Mouse (Mus musculus) brain, adult 2 months (tissue): ENCODE measurements around the gene Adgrd1.
"Not testable (repeated sequence)": the region's sequence is repeated elsewhere in the genome, so short reads cannot be mapped to it uniquely, and the experiment has no call there.

Source experiments
- DNase-seq: peaks from one replicate; pipeline ENCODE4 v3.0.0; 2011; ENCODE audit warnings: low read depth, low spot score

Gene Adgrd1

GRCm38 (mm10) chr5:129093158-129093557 is 3.4 kb upstream of the Adgrd1 start:
- no peak for DNase-seq

- no peak for DNase-seq
Measured at GRCm38 (mm10) chr5:129094236-129094635, 2.3 kb upstream of the Adgrd1 start.

GRCm38 (mm10) chr5:129104043-129104442 is 7.5 kb downstream of the Adgrd1 start:
- no peak for DNase-seq

- no peak for DNase-seq
Measured at GRCm38 (mm10) chr5:129111729-129112128, 15.2 kb downstream of the Adgrd1 start.

- DNase-seq: peak; percentile 94
Measured at GRCm38 (mm10) chr5:129113741-129114476, 17.4 kb downstream of the Adgrd1 start.

GRCm38 (mm10) chr5:129116299-129116698 is 19.7 kb downstream of the Adgrd1 start:
- no peak for DNase-seq

- no peak for DNase-seq
Measured at GRCm38 (mm10) chr5:129117593-129118113, 21.1 kb downstream of the Adgrd1 start.

- DNase-seq: no peak
Measured at GRCm38 (mm10) chr5:129118523-129118922, 22.0 kb downstream of the Adgrd1 start.

- DNase-seq: no peak
Measured at GRCm38 (mm10) chr5:129119146-129119545, 22.6 kb downstream of the Adgrd1 start.

- peak; percentile 74 for DNase-seq
Measured at GRCm38 (mm10) chr5:129121654-129122285, 25.2 kb downstream of the Adgrd1 start.

GRCm38 (mm10) chr5:129122491-129122890 is 25.9 kb downstream of the Adgrd1 start:
- DNase-seq: no peak

GRCm38 (mm10) chr5:129124070-129124828 is 27.7 kb downstream of the Adgrd1 start:
- DNase-seq: peak; percentile 69

- DNase-seq: not testable (repeated sequence)
Measured at GRCm38 (mm10) chr5:129128310-129128709, 31.8 kb downstream of the Adgrd1 start.

- no peak for DNase-seq
Measured at GRCm38 (mm10) chr5:129130301-129130700, 33.8 kb downstream of the Adgrd1 start.

GRCm38 (mm10) chr5:129137405-129137804 is 40.9 kb downstream of the Adgrd1 start:
- peak; percentile 80 for DNase-seq

GRCm38 (mm10) chr5:129138576-129138975 is 42.0 kb downstream of the Adgrd1 start:
- DNase-seq: peak; percentile 86

- no peak for DNase-seq
Measured at GRCm38 (mm10) chr5:129142801-129143200, 46.3 kb downstream of the Adgrd1 start.

- DNase-seq: peak; percentile 80
Measured at GRCm38 (mm10) chr5:129145307-129145935, 48.9 kb downstream of the Adgrd1 start.

GRCm38 (mm10) chr5:129146892-129147509 is 50.5 kb downstream of the Adgrd1 start:
- peak; percentile 70 for DNase-seq

GRCm38 (mm10) chr5:129148485-129148884 is 51.9 kb downstream of the Adgrd1 start:
- no peak for DNase-seq
